Mouse (Mus musculus) CH12.LX (cell line): ENCODE results near the gene Neurl1a. TPM values are rescaled to one million over a fixed set of nuclear protein-coding genes. Genes with fewer than 3 reads are reported as not detected.

Source experiments
- DNase-seq: peaks from one replicate; pipeline ENCODE4 v3.0.0-alpha.2; 2013; ENCODE audit errors: extremely low read depth
- H3K27ac ChIP-seq: 2 replicates; pipeline ENCODE4 v1.5.1; 2012; ENCODE audit warnings: low read depth, mild to moderate bottlenecking, control low read depth, moderate library complexity; ENCODE audit not compliant: insufficient read depth
- H3K27me3 ChIP-seq: replicated peaks from 2 replicates; pipeline ENCODE3; 2012; ENCODE audit warnings: inconsistent platforms
- H3K36me3 ChIP-seq, 2 experiments: replicated peaks in 1 of 2; 2 replicates each; pipeline versions ENCODE3 to v1.6.1; 2012; ENCODE audit warnings: inconsistent platforms in 1 of 2, low read length in 1 of 2, mild to moderate bottlenecking in 1 of 2, mixed read lengths in 1 of 2, moderate library complexity in 1 of 2; ENCODE audit not compliant: control insufficient read depth in 1 of 2, insufficient read depth in 1 of 2
- H3K4me1 ChIP-seq, 2 experiments: 2 replicates each; pipeline ENCODE4 v1.6.1; 2012; ENCODE audit warnings: inconsistent platforms in 1 of 2, moderate library complexity in 1 of 2; ENCODE audit not compliant: insufficient read depth in 2 of 2, control insufficient read depth in 1 of 2
- H3K4me2 ChIP-seq: 2 replicates; pipeline ENCODE4 v1.6.1; 2012; ENCODE audit warnings: low read depth, mild to moderate bottlenecking, control low read depth; ENCODE audit not compliant: poor library complexity, insufficient read depth, severe bottlenecking
- H3K4me3 ChIP-seq, 3 experiments: fragments of 150-350 bp in 1 of 3; sonication (generic) in 1 of 3; replicated peaks in 1 of 3; 2 replicates each; pipeline versions ENCODE3 to v1.5.1; 2011 to 2012; ENCODE audit warnings: low read depth in 2 of 3, low read length in 2 of 3, mild to moderate bottlenecking in 2 of 3, moderate library complexity in 2 of 3, control low read depth in 1 of 3, improper control_type of control experiment in 1 of 3, inconsistent platforms in 1 of 3, mixed read lengths in 1 of 3; ENCODE audit not compliant: poor library complexity in 1 of 3
- H3K79me2 ChIP-seq: replicated peaks from 2 replicates; pipeline ENCODE4 v1.6.1; 2012; ENCODE audit warnings: mild to moderate bottlenecking, moderate library complexity; ENCODE audit not compliant: control insufficient read depth, poor library complexity, insufficient read depth, severe bottlenecking; ENCODE audit errors: extremely low read depth
- H3K9ac ChIP-seq: 2 replicates; pipeline ENCODE4 v1.6.1; 2012; ENCODE audit warnings: low read depth, mild to moderate bottlenecking, control low read depth, moderate library complexity; ENCODE audit not compliant: insufficient read depth
- H3K9me3 ChIP-seq: replicated peaks from 2 replicates; pipeline ENCODE3; 2012; ENCODE audit warnings: low read length, inconsistent platforms, mixed read lengths
- CHD1 ChIP-seq: IDR thresholded peaks from 2 replicates; pipeline ENCODE4 v1.6.1; 2012; ENCODE audit warnings: low read depth, low read length, improper control_type of control experiment, inconsistent platforms
- CTCF ChIP-seq, 2 experiments: IDR thresholded peaks in 1 of 2; conservative IDR thresholded peaks in 1 of 2; 2 replicates each; pipeline ENCODE4 v1.5.1; 2011 to 2012; ENCODE audit warnings: low read depth in 2 of 2, low read length in 2 of 2, improper control_type of control experiment in 1 of 2, inconsistent platforms in 1 of 2, mild to moderate bottlenecking in 1 of 2, moderate library complexity in 1 of 2
- EP300 ChIP-seq: IDR thresholded peaks from 2 replicates; pipeline ENCODE4 v1.6.1; 2011; ENCODE audit warnings: low read length, improper control_type of control experiment
- ETS1 ChIP-seq: conservative IDR thresholded peaks from 2 replicates; pipeline ENCODE4 v1.6.1; 2012; ENCODE audit warnings: low read depth, mild to moderate bottlenecking, inconsistent platforms, low read length, improper control_type of control experiment, moderate library complexity
- HCFC1 ChIP-seq: IDR thresholded peaks from 2 replicates; pipeline ENCODE4 v1.6.1; 2012; ENCODE audit warnings: low read depth, mild to moderate bottlenecking, inconsistent platforms, low read length, improper control_type of control experiment
- KAT2A ChIP-seq: IDR thresholded peaks from 2 replicates; pipeline ENCODE4 v1.6.1; 2012; ENCODE audit warnings: low read length, improper control_type of control experiment, inconsistent platforms; ENCODE audit not compliant: insufficient replicate concordance
- MAX ChIP-seq: IDR thresholded peaks from 2 replicates; pipeline ENCODE4 v1.6.1; 2011; ENCODE audit warnings: low read length, improper control_type of control experiment
- MYC ChIP-seq: IDR thresholded peaks from 2 replicates; pipeline ENCODE4 v1.6.1; 2011; ENCODE audit warnings: low read depth, mild to moderate bottlenecking, improper control_type of control experiment, low read length
- NELFE ChIP-seq: IDR thresholded peaks from 2 replicates; pipeline ENCODE4 v1.6.1; 2011; ENCODE audit warnings: low read depth, low read length, improper control_type of control experiment
- NRF1 ChIP-seq: IDR thresholded peaks from 2 replicates; pipeline ENCODE4 v1.6.1; 2014; ENCODE audit warnings: low read depth, mild to moderate bottlenecking, inconsistent platforms, low read length, improper control_type of control experiment, moderate library complexity
- RAD21 ChIP-seq: IDR thresholded peaks from 2 replicates; pipeline ENCODE4 v1.6.1; 2011; ENCODE audit warnings: low read depth, mild to moderate bottlenecking, low read length, improper control_type of control experiment, moderate library complexity
- RCOR1 ChIP-seq: conservative IDR thresholded peaks from 2 replicates; pipeline ENCODE4 v1.6.1; 2012; ENCODE audit warnings: low read depth, mild to moderate bottlenecking, inconsistent platforms, low read length, improper control_type of control experiment
- SIN3A ChIP-seq: IDR thresholded peaks from 2 replicates; pipeline ENCODE4 v1.6.1; 2012; ENCODE audit warnings: low read length, improper control_type of control experiment, inconsistent platforms
- SMC3 ChIP-seq: IDR thresholded peaks from 2 replicates; pipeline ENCODE4 v1.6.1; 2011; ENCODE audit warnings: low read depth, low read length, improper control_type of control experiment
- USF1 ChIP-seq: IDR thresholded peaks from 2 replicates; pipeline ENCODE4 v1.6.1; 2014; ENCODE audit warnings: low read depth, mild to moderate bottlenecking, inconsistent platforms, low read length, improper control_type of control experiment
- ZKSCAN1 ChIP-seq: IDR thresholded peaks from 2 replicates; pipeline ENCODE4 v1.6.1; 2012; ENCODE audit warnings: low read depth, inconsistent platforms, low read length, improper control_type of control experiment, borderline replicate concordance
- ZNF384 ChIP-seq: IDR thresholded peaks from 2 replicates; pipeline ENCODE4 v1.6.1; 2012; ENCODE audit warnings: low read depth, low read length, improper control_type of control experiment, inconsistent platforms
- dilution Hi-C: fragments of 300-500 bp; cut with MboI; formaldehyde crosslinking; loops from 2 replicates; pipeline ENCODE4 v1.14.3; 2020; ENCODE audit warnings: low sequenced_read_pairs; ENCODE audit not compliant: extremely low pct_unique_long_range_greater_than_20kb, extremely low pct_ligation_motif_present
- in situ Hi-C: fragments of 300-500 bp; cut with MboI; formaldehyde crosslinking; loops from 3 replicates; pipeline ENCODE4 v1.14.3; 2019; ENCODE audit warnings: low sequenced_read_pairs, low pct_ligation_motif_present, low pct_unique_long_range_greater_than_20kb, mixed read lengths
- polyA plus RNA-seq: library from polyadenylated mRNA; unstranded; fragments of >175 nt; gene quantifications from 2 replicates; pipeline ENCODE4 v1.2.1, GENCODE M21; 2012; ENCODE audit warnings: low read depth; ENCODE audit not compliant: insufficient read length
- total RNA-seq, 2 experiments: library from RNA; depleted of rRNA; stranded (reverse); fragments of 300-350 nt in 1 of 2; fragments of >200 nt in 1 of 2; gene quantifications; 2 replicates each; pipeline ENCODE4 v1.2.3; 2012 to 2014

Neurl1a gene
- total and polyA plus RNA-seq, 3 experiments: 0.05 to 0.13 TPM; not detected in 1

DNA sequence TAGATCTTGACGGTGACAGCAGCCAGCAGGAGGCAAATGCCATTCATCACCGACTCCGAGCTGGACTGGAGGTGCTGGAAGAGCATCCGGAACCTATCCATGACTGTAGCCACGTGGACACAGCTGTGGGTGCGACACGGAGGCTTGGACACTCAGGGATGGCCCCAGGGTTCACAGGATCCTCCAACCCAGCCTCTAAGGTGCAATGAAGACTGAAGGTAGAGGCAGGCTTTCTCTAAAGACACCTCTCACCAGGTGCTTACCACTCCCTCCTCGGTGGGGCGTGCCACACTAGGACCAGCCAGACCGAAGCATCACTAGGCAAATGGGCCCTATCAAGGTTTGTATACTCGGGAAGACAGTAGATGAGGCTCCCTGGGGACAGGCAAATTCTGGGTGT, 21.0 kb upstream of the Neurl1a start, which contains the start of gene Calhm3:
Gene Calhm3, minus strand, starts transcription at position 101 of the 400 bp plus-strand sequence.
- Histone ChIP-seq H3K9me3 (no peaks in the 10 kb centered on the region), H3K9ac (no peak within 1 kb of the TSS), H3K36me3 (no peaks in the 10 kb centered on the region), H3K79me2 (no peaks in the 10 kb centered on the region), H3K4me3 (no peak within 1 kb of the TSS), H3K27me3 (no peaks in the 10 kb centered on the region), H3K27ac (no peak within 1 kb of the TSS), H3K4me1 (peaks cover 0 to 4% of the 10 kb centered on the region in 2 experiments; a peak in 1 of 4 replicates), H3K4me2 (no peak within 1 kb of the TSS)
- in situ Hi-C loops: no loop called here
- dilution Hi-C loops: no loop called here
- no peak for TF ChIP-seq SMC3
- TF ChIP-seq ZNF384: no peak
- no peak for TF ChIP-seq EP300
- TF ChIP-seq KAT2A: no peak
- TF ChIP-seq ETS1: no peak
- no peak for TF ChIP-seq ZKSCAN1
- no peak for TF ChIP-seq NELFE
- DNase-seq: no peak

DNA sequence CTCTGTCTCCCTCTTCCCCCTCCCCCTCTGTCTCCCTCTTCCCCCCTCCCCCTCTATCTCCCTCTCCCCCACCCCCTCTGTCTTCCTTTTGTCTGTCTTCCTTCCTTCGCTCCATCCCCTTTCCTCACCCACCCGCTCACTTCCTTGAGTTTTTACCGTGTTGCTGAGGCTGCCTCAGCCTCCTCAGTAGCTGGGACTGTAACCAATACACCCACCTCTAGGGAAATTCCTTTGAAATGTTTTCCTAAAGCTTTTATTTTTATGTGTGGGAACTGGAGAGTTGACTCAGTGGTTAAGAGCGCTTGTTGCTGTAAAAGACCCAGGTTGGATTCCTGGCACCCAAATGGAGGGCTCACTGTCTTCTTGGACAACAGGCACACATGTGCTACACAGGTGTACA, 17.0 kb upstream of the Neurl1a start:
- no peak for TF ChIP-seq NELFE
- TF ChIP-seq HCFC1: no peak
- TF ChIP-seq ZNF384: no peak
- TF ChIP-seq CTCF (conservative IDR thresholded peaks at IDR 0.05 in 1 of 2, IDR thresholded peaks at IDR 0.05 in 1 of 2; ENCODE audit: low read depth in 2 of 2, low read length in 2 of 2): no peak
- TF ChIP-seq MYC: no peak
- TF ChIP-seq RAD21: no peak
- no peak for TF ChIP-seq MAX
- no peak for TF ChIP-seq ZKSCAN1
- TF ChIP-seq CHD1: no peak
- TF ChIP-seq USF1: no peak
- no peak for TF ChIP-seq SIN3A
- no peak for TF ChIP-seq NRF1
- TF ChIP-seq ETS1: no peak
- no peak for TF ChIP-seq RCOR1
- TF ChIP-seq, all 38 proteins: peak for 0
- Histone ChIP-seq H3K9ac (no peak overlapping the region), H3K4me1 (peaks cover 0 to 4% of the 10 kb centered on the region in 2 experiments; a peak in 1 of 4 replicates), H3K27me3 (peaks cover 4% of the 10 kb centered on the region), H3K36me3 (no peaks in the 10 kb centered on the region), H3K27ac (no peak overlapping the region), H3K79me2 (no peaks in the 10 kb centered on the region), H3K4me2 (no peak overlapping the region), H3K9me3 (no peaks in the 10 kb centered on the region), H3K4me3 (no peak overlapping the region)
- dilution Hi-C loops (no loop called here), in situ Hi-C loops (loop anchor here (10.0 kb wide), 1 partner anchor 47 kb away; no protein-coding TSS in a partner anchor)
- DNase-seq: no peak
